Mouse (Mus musculus) right cerebral cortex, adult 18-20 months (tissue): ENCODE data around the gene Phf11c.
A peak's percentile ranks its signal among the peaks of the same experiment; 100 is the strongest.
"Not testable (repeated sequence)": the region's sequence is repeated elsewhere in the genome, so short reads cannot be mapped to it uniquely, and the experiment has no call there.

Source experiments
- DNase-seq: peaks from one replicate; pipeline ENCODE4 v3.0.0; 2022; ENCODE audit warnings: mixed read lengths

The Phf11c gene

DNA sequence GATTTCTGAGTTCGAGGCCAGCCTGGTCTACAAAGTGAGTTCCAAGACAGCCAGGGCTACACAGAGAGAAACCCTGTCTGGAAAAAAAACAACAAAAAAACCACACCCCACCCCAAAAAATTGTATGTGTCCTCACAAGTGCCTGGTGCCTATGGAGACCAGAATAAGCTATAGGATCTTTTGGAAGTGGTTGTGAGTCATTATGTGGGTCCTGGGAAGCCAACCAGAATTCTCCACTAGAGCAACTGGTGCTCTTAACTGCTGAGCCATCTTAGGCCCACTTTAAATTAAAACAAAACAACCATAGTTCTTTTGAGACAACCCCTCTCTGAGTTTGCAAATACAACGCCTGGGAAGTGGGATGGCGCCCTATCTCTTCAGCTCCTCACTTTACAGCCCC is at the start of gene Phf11c:
TSS of gene Phf11c (minus strand) at position 101 of the 400 bp plus-strand sequence.
- no peak for DNase-seq

DNA sequence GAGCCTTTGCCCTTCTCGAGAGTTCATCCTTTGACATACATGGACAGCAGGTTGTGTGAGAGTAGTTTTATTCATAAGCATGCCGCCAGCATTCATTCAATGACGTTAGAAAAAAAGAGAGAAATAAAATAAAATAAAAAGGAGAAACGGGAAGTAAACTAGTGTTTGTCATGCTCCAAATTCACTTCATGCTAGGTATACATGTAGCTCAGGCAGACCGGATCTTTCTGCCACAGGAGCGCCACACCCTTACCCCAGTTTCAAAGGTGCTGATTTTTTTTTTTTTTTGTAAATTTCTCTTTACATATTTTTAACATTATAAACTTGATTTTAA is 46.3 kb upstream of the Phf11c start:
- no peak for DNase-seq

DNA sequence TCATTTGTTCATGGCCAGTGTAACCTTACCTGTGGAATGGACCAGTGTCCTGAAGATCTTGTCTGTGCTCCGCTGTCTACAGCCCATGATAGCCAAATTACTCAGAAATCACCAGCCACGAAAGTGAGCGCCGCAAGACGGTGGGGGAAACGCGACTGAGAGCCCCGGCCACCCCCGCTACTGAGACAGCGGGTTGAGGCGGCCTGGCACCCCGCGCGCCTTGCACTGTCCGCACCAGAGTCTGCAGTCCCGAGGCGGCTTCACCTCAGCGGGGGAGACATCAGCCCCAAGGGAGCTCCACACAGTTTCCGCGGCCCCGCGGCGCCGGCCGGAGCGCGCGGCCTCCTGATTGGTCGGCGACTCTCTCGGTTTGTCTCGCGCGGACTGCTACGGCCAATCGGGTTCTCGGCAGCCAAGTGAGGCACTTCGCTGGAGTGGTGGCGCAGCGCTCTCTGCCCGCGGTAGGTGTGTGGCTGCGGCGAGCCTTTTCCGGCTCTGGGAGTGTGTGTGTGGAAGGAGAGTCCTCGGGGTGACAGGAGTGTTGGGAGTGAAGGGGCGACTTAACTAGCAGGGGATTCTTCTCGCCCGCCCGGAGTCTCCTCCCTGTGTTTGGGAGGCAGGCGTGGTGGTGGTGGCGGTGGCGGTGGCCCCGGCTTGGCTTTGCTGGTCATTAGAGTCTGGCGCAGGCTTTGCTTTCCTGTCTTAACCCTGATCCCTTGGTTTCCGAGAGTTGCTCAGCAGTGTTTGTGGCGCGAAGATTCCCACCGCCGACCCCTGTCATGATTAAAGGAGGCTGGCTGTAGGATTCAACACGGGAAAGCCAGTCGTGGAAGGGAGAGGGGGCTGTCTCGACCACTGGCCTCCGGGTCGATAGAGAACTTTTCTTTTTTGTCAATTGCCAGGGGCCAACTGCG is 45.6 kb upstream of the Phf11c start, which contains the start of the genes Setdb2 and Cab39l:
TSS of gene Setdb2 (minus strand) at position 327 of the 914 bp plus-strand sequence.
TSS of gene Cab39l (plus strand) at position 415 of the 914 bp plus-strand sequence.
- DNase-seq = peak; percentile 96

DNA sequence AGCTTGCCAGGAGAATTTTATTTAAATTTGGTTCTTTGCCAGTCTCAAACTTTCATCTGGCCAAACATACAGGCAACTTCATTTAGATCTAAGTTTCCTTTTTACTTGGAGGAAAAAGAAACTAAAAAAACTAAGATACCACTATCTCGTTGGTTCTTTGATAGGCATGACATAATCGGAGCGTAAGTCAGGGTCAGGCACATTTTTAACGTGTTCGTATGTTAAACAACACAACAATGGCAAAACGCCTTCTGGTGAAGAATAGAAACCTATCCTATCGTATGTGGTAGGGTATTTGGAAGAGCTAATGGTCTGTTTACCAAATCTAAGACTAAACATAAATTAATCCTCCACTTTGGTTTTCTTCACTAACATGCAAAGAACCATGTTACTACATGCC is 44.9 kb upstream of the Phf11c start:
- no peak for DNase-seq

- no peak for DNase-seq
Observed at GRCm38 (mm10) chr14:59438505-59438904, 43.3 kb upstream of the Phf11c start.

DNA sequence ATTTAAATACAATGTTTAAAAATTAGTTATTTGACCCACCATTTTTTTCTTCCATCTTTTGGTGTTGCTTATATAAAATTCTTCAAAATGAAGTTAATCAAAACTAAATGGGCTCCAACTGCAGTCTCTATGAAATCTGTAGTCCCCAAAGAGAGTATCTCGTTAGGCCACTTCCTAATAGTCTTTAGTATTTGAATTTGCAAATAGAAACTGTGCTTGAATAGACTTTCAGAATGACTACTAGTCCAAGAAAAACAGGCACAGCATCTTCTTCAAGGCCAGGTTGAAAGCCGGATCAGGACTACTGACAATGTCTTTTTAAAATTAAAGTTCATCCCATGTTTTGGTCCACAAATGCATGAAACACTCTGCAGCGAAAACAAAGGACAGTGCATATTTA is 42.2 kb upstream of the Phf11c start:
- DNase-seq = no peak

GRCm38 (mm10) chr14:59435206-59435605 is 40.0 kb upstream of the Phf11c start:
- DNase-seq = no peak

- no peak for DNase-seq
Observed at GRCm38 (mm10) chr14:59433902-59434301, 38.7 kb upstream of the Phf11c start.

- no peak for DNase-seq
Observed at GRCm38 (mm10) chr14:59430556-59430955, 35.4 kb upstream of the Phf11c start.

GRCm38 (mm10) chr14:59422912-59423663 is 27.9 kb upstream of the Phf11c start:
- DNase-seq = no peak

GRCm38 (mm10) chr14:59418171-59418570 is 23.0 kb upstream of the Phf11c start:
- no peak for DNase-seq

GRCm38 (mm10) chr14:59414979-59415378 is 19.8 kb upstream of the Phf11c start:
- not testable (repeated sequence) for DNase-seq

DNA sequence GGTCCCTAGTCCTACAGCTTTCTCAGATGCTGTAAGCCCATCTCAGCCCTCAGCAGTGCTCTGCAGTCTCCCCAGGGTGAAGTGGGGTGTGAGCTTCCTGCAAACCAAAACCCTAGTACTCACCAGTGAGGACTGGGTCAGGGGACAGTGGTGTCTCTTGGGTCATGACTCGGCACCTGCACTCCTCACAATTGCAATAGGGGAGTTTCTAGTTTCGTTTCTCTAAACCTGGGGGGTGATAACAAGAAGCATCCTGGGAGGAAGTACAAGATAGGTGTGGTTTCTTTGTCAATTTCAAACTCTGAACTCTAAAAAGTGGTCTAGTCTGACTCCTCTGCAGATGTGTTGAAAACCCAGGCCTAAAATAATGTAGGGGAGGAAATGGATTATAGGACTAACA is 1.8 kb upstream of the Phf11c start:
- DNase-seq = no peak

GRCm38 (mm10) chr14:59390181-59390580 is 5.0 kb downstream of the Phf11c start:
- DNase-seq = peak; percentile 34

DNA sequence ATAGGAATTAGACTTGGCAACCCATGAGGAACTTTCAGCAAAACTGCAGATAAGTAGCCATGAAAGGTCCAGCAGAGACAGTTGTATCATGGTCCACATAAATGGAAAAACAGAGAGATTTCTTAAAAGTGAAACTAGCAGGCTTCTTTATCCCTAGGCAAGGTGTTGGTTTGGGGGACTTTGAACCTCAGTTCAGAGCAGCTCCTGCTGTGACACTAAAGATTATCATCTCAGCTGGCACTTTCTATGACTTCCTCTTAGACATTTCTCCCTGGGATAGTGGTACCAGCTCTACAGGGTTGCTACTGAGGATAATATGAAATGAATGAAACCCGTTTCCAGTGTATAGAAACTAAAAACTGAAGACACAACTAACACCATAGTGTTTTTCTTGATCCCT is 5.6 kb downstream of the Phf11c start:
- DNase-seq = no peak

DNA sequence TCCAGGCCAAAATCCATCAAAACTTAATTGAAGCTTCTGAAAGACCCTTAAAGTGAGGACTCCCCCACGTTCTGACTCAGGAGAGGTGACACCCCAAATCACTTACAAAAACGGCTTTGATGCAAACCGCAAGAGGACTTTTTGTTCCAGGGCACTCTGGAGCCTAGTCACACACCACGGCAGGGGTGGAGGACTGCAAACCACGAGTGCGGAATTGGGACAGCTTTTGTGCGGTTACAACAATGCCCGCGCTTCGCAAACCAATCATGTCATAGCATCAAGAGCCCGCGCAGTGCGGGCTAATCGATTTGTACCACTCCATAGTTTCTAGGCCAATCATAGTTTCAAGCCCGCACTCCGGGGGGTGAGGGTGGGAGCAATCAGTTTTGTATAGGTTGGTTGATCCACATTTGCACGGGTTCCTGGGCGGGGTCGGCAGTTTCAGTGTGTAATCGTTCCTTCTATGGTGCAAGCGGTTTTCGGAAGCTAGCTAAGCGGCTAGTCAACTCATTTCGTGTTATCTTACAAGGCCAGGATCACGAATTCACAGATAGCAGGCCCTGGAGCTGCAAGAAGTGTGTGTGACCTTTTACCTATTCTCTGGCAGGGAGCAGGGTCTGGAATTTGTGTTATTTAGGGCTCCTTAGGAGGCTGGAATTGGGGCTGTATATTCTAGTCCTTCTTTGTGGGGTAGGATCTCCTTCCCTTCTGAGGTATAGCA is 24.7 kb downstream of the Phf11c start:
- DNase-seq = no peak

DNA sequence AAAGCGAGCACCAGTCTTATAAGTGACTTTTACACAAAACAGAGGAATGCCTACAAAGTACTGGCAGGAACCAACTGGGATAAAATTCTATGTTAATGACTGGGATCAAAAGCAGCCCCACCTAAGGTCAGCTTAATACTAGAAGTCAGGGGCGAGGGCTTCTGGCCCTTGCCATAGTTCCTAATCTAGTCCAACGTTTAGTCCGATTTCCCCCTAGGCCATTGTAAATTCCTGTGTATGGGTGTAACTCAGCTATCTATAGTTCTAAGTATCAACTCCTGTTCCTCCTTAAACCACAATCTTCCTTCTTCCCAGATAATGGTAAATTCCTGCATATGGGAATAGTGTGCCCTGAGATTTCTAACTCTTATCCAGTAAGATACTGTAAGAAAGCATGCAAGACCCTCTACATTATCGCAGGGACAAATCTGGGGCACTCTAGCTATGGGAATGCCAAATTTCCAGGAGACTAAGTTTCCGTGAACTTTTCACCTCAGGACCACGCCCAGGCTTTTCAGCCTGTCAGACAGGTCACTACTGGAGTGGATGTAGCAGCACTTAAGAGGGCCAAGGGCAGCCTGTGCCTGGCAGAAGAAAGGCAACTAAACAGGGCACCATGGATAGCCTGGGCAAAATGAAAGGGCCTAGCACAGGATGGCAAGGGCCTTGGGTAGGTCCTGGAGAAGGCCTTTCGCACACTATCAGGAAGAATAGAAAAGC is 28.6 kb downstream of the Phf11c start:
- no peak for DNase-seq

DNA sequence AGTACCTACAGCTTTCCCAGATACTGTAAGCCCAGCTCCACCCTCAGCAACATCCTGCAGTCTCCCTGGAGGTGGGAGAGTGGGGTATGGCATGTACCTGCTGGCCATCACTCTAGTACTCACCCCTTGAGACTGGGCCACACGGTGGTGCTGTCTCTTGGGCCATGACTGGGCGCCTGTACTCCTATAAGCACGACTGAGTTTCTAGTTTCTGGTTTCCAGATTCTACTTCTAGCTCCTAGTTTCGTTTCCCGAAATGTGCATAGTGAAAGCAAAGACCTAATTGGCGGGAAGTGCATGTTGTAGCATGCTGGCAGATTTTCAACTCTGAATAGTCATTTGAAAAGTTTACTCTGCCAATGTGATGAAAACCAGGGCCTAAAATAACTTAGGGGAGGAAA is 29.9 kb downstream of the Phf11c start, which contains the start of gene Phf11d:
TSS of gene Phf11d (minus strand) at position 227 of the 401 bp plus-strand sequence.
- no peak for DNase-seq

GRCm38 (mm10) chr14:59341189-59341588 is 54.0 kb downstream of the Phf11c start, which contains the start of gene Phf11b:
Gene Phf11b, minus strand, starts transcription at chr14:59341351.
- DNase-seq = not testable (repeated sequence)

DNA sequence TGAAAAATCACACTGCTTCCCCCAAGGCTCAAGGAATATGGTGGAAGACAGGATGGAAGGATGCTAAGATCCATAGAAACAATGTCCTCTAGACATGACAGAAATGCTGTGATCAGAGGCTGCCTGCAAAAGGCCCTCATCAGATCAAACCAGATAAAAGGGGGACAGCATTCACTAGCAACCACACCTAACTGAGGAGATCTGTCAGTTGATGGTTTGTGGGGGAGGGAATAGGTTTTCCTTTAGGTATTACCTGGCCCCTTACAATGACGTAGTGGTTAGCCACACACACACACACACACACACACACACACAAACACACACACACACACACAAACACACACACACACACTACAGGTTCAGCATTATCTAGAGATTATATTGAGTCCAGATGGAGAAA is 55.6 kb downstream of the Phf11c start:
- DNase-seq = no peak

DNA sequence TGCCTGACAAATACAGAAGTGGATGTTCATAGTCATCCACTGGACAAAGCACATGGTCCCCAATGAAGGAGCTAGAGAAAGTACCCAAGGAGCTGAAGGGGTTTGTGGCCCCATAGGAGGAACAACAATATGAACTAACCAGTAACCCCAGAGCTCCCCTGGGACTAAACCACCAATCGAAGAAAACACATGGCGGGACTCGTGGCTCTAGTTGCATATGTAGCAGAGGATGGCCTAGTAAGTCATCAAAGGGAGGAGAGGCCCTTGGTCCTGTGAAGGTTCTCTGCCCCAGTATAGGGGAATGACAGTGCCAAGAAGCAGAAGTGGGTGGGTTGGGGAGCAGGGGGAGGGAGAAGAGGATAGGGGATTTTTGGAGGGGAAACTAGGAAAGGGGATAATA is 59.1 kb downstream of the Phf11c start:
- DNase-seq = not testable (repeated sequence)
